8 mouse cellular contexts compared by ENCODE assay signal in genomic region chr9:110657474-110658078, GRCm38 (mm10). TPM values are rescaled to one million over a fixed set of nuclear protein-coding genes. Genes with fewer than 3 reads are reported as not detected.
DNase-seq lines count a peak whose midpoint lies in the region; ATAC-seq and TF ChIP-seq lines count a peak whose summit lies in the region.

No protein-coding gene starts in this region.

- no peaks in the 10 kb centered on the region for H3K36me3 ChIP-seq in thymus, adult 2 months (ENCODE audit: control insufficient read depth, insufficient read depth, low read length)
- peaks cover 17% of the 10 kb centered on the region for H3K36me3 ChIP-seq in erythroblast, embryonic 14.5 days (ENCODE audit: control insufficient read depth)
- H3K36me3 ChIP-seq in hindbrain, postnatal 0 days (ENCODE audit: insufficient read depth, low read length): no peaks in the 10 kb centered on the region
- no peaks in the 10 kb centered on the region; the same call in none of the 2 replicates for H3K36me3 ChIP-seq in liver, embryonic 15.5 days (replicated peaks)

- TF ChIP-seq POLR2A in thymus, adult 2 months (IDR thresholded peaks at IDR 0.05; ENCODE audit: control insufficient read depth, extremely low read depth, insufficient read depth, low read length, poor library complexity): no peak

- H3K9ac ChIP-seq in hindbrain, postnatal 0 days (replicated peaks; ENCODE audit: low read length): peak overlapping the region; percentile 61; the same call in 1 of the 2 replicates
- peak overlapping the region; percentile 80 for H3K9ac ChIP-seq in liver, embryonic 15.5 days

- peak overlapping the region; percentile 62; the same call in 1 of the 2 replicates for H3K27ac ChIP-seq in thymus, adult 2 months (ENCODE audit: control insufficient read depth, insufficient read depth, low read length)
- H3K27ac ChIP-seq in hindbrain, postnatal 0 days: peak overlapping the region; percentile 94; the same call in 1 of the 2 replicates
- peak overlapping the region; percentile 95 for H3K27ac ChIP-seq in liver, embryonic 15.5 days (replicated peaks)

- no peak for ATAC-seq in hindbrain, postnatal 0 days
- ATAC-seq in liver, embryonic 15.5 days (ENCODE audit: insufficient read depth): no peak
- ATAC-seq in neutrophil, adult 5-6 weeks (ENCODE audit: extremely low read depth, insufficient number of reproducible peaks, low FRiP score, poor library complexity, severe bottlenecking): peak; percentile 42; the same call in 1 of the 2 replicates
- ATAC-seq in inflammation-experienced regulatory T-cells, adult 6 months: no peak

- peak overlapping the region; percentile 72 for H3K4me2 ChIP-seq in hindbrain, postnatal 0 days (ENCODE audit: low read depth, low read length)
- peak overlapping the region; percentile 85 for H3K4me2 ChIP-seq in liver, embryonic 15.5 days

- peak overlapping the region; percentile 27 for H3K4me3 ChIP-seq in thymus, adult 2 months (ENCODE audit: control insufficient read depth, insufficient read depth, low read length)
- peak overlapping the region; percentile 68 for H3K4me3 ChIP-seq in erythroblast, embryonic 14.5 days (replicated peaks)
- H3K4me3 ChIP-seq in hindbrain, postnatal 0 days (ENCODE audit: low read length): peak overlapping the region; percentile 56
- H3K4me3 ChIP-seq in liver, embryonic 15.5 days (replicated peaks): peak overlapping the region; percentile 81

- DNase-seq in thymus, adult 2 months: peak; percentile 44
- DNase-seq in thymus, postnatal 36 days: no peak
- no peak for DNase-seq in hindbrain, postnatal 0 days (ENCODE audit: low spot score)
- no peak for DNase-seq in retina, postnatal 1 day

- 11% methylated on average over 13 of the region's 13 CpGs for WGBS in thymus, adult 2 months
- WGBS in hindbrain, postnatal 0 days: 72% methylated on average over 13 of the region's 13 CpGs
- WGBS in liver, embryonic 15.5 days (ENCODE audit: insufficient replicate concordance): 16% methylated on average over 13 of the region's 13 CpGs

- no peaks in the 10 kb centered on the region for H3K9me3 ChIP-seq in erythroblast, embryonic 14.5 days (ENCODE audit: control insufficient read depth, low read length)
- no peaks in the 10 kb centered on the region for H3K9me3 ChIP-seq in hindbrain, postnatal 0 days (ENCODE audit: low read length)
- H3K9me3 ChIP-seq in liver, embryonic 15.5 days (replicated peaks): no peaks in the 10 kb centered on the region

- TF ChIP-seq CTCF in thymus, adult 2 months (IDR thresholded peaks at IDR 0.05; ENCODE audit: borderline replicate concordance, control insufficient read depth, extremely low read depth, insufficient read depth, low read length, poor library complexity): no peak
- TF ChIP-seq CTCF in hindbrain, postnatal 0 days (IDR thresholded peaks at IDR 0.05; ENCODE audit: low read depth): no peak

- H3K4me1 ChIP-seq in thymus, adult 2 months (replicated peaks; ENCODE audit: control insufficient read depth, insufficient read depth, low read length): peaks cover 33% of the 10 kb centered on the region
- H3K4me1 ChIP-seq in erythroblast, embryonic 14.5 days (ENCODE audit: control insufficient read depth): peaks cover 79% of the 10 kb centered on the region
- peaks cover 21% of the 10 kb centered on the region for H3K4me1 ChIP-seq in hindbrain, postnatal 0 days (ENCODE audit: insufficient read depth, low read length)
- peaks cover 86% of the 10 kb centered on the region for H3K4me1 ChIP-seq in liver, embryonic 15.5 days (replicated peaks)

- no peaks in the 10 kb centered on the region for H3K27me3 ChIP-seq in thymus, adult 2 months (ENCODE audit: control insufficient read depth, insufficient read depth, low read length)
- peaks cover 14% of the 10 kb centered on the region for H3K27me3 ChIP-seq in erythroblast, embryonic 14.5 days (ENCODE audit: control insufficient read depth)
- H3K27me3 ChIP-seq in hindbrain, postnatal 0 days (ENCODE audit: insufficient read depth, low read length): no peaks in the 10 kb centered on the region
- peaks cover 13% of the 10 kb centered on the region for H3K27me3 ChIP-seq in liver, embryonic 15.5 days

RNA-seq across cellular contexts. Expression of gene Ccdc12, which starts 1.3 kb away (rescaled TPM):
- 105 and 152 TPM in 2 replicates for polyA plus RNA-seq in thymus, adult 2 months (2012; rRNA removed)
- polyA plus RNA-seq in erythroblast, embryonic 14.5 days (2012): 21.3 and 25.9 TPM in 2 replicates
- total RNA-seq in hindbrain, postnatal 0 days (2014; rRNA removed): 15.0 and 17.0 TPM in 2 replicates
- polyA plus RNA-seq in hindbrain, postnatal 0 days (2015; fragmentation: Nextera tagmentation; extraction: Ambion mirVana): 108 and 113 TPM in 2 replicates
- polyA plus RNA-seq in liver, embryonic 15.5 days (2015; fragmentation: Nextera tagmentation; extraction: Ambion mirVana): 60.9 and 64.9 TPM in 2 replicates
- total RNA-seq in neutrophil, adult 5-6 weeks (2017): 123 and 125 TPM in 2 replicates
- 100 to 1,000 TPM; 222 to 259 (median 234) TPM for polyA plus RNA-seq in inflammation-experienced regulatory T-cells, adult 6 months (2017; shearing (Covaris generic))

RNA-seq across cellular contexts. Expression of gene Nbeal2, which starts 3.6 kb away (rescaled TPM):
- polyA plus RNA-seq in thymus, adult 2 months (2012; rRNA removed): 297 and 301 TPM in 2 replicates
- 0.26 and 0.65 TPM in 2 replicates for polyA plus RNA-seq in erythroblast, embryonic 14.5 days (2012)
- total RNA-seq in hindbrain, postnatal 0 days (2014; rRNA removed): 9.0 and 11.5 TPM in 2 replicates
- polyA plus RNA-seq in hindbrain, postnatal 0 days (2015; fragmentation: Nextera tagmentation; extraction: Ambion mirVana): 1.8 and 1.9 TPM in 2 replicates
- 1.8 and 2.4 TPM in 2 replicates for polyA plus RNA-seq in liver, embryonic 15.5 days (2015; fragmentation: Nextera tagmentation; extraction: Ambion mirVana)
- total RNA-seq in neutrophil, adult 5-6 weeks (2017): 110 and 138 TPM in 2 replicates
- 10 to 100 TPM; 20.0 to 42.0 (median 21.1) TPM for polyA plus RNA-seq in inflammation-experienced regulatory T-cells, adult 6 months (2017; shearing (Covaris generic))

RNA-seq across cellular contexts. Expression of gene Nradd, which starts 33.3 kb away (rescaled TPM):
- 9.2 and 13.2 TPM in 2 replicates for polyA plus RNA-seq in thymus, adult 2 months (2012; rRNA removed)
- 0.05 TPM in 1 of 2 replicates, not detected in the other for polyA plus RNA-seq in erythroblast, embryonic 14.5 days (2012)
- 23.1 and 30.6 TPM in 2 replicates for total RNA-seq in hindbrain, postnatal 0 days (2014; rRNA removed)
- 18.7 and 19.3 TPM in 2 replicates for polyA plus RNA-seq in hindbrain, postnatal 0 days (2015; fragmentation: Nextera tagmentation; extraction: Ambion mirVana)
- polyA plus RNA-seq in liver, embryonic 15.5 days (2015; fragmentation: Nextera tagmentation; extraction: Ambion mirVana): 1.6 and 2.5 TPM in 2 replicates
- 13.8 and 14.0 TPM in 2 replicates for total RNA-seq in neutrophil, adult 5-6 weeks (2017)
- polyA plus RNA-seq in inflammation-experienced regulatory T-cells, adult 6 months (2017; shearing (Covaris generic)): 1 to 10 TPM; 2.4 to 6.2 (median 3.8) TPM

Comparison
In these comparisons a context has a peak if more than half of its experiments do, and no peak if none do; other contexts are left out.
1. H3K4me3 ChIP-seq: peak in every context shown above with its lines; median percentile 81 in liver, embryonic 15.5 days; 68 in erythroblast, embryonic 14.5 days; 56 in hindbrain, postnatal 0 days; 27 in thymus, adult 2 months.